Mouse (Mus musculus) megakaryocyte, embryonic 14.5 days (primary cell): Measurements from ENCODE around the gene 1700042G07Rik. TPM values are rescaled to one million over a fixed set of nuclear protein-coding genes. Genes with fewer than 3 reads are reported as not detected.

Experiments
- H3K27me3 ChIP-seq: replicated peaks from 2 replicates; pipeline ENCODE3; 2012; ENCODE audit warnings: inconsistent platforms
- H3K36me3 ChIP-seq: replicated peaks from 2 replicates; pipeline ENCODE3; 2012; ENCODE audit warnings: low read length, inconsistent platforms, mixed read lengths
- H3K4me1 ChIP-seq: 2 replicates; pipeline ENCODE4 v1.6.1; 2012; ENCODE audit warnings: inconsistent platforms
- H3K4me3 ChIP-seq: replicated peaks from 2 replicates; pipeline ENCODE3; 2012; ENCODE audit warnings: moderate library complexity, mild to moderate bottlenecking, inconsistent platforms
- H3K9me3 ChIP-seq: 2 replicates; pipeline ENCODE4 v1.6.1; 2012; ENCODE audit warnings: inconsistent platforms
- FLI1 ChIP-seq: IDR thresholded peaks from 2 replicates; pipeline ENCODE4 v1.6.1; 2012; ENCODE audit warnings: low read length, inconsistent platforms, mixed read lengths
- GATA1 ChIP-seq: IDR thresholded peaks from 3 replicates; pipeline ENCODE4 v1.6.1; 2012; ENCODE audit warnings: mixed read lengths, low read length, inconsistent platforms, borderline replicate concordance
- polyA plus RNA-seq: library from polyadenylated mRNA; stranded (reverse); fragments of >175 nt; gene quantifications from 2 replicates; pipeline ENCODE4 v1.2.3, GENCODE M21; 2012; ENCODE audit warnings: low replicate concordance; ENCODE audit not compliant: insufficient read depth

1700042G07Rik gene
- polyA plus RNA-seq, 1 experiment = not detected

- peaks cover 11% of the 10 kb centered on the region; the same call in 1 of the 2 replicates for H3K4me1 ChIP-seq
- peaks cover 10% of the 10 kb centered on the region for H3K27me3 ChIP-seq
- no peaks in the 10 kb centered on the region for H3K36me3 ChIP-seq
- H3K4me3 ChIP-seq = no peak overlapping the region
- TF ChIP-seq GATA1 = no peak
- no peak for TF ChIP-seq FLI1
- no peaks in the 10 kb centered on the region for H3K9me3 ChIP-seq
Observed at GRCm38 (mm10) chr4:116222843-116223119, 49.6 kb downstream of the 1700042G07Rik start.

Other genes starting within 250 kb of the 1700042G07Rik start
- gene Dmbx1, start 233.4 kb upstream of the 1700042G07Rik start, polyA plus RNA-seq = not detected in 2 replicates
- 2.9 and 3.8 TPM in 2 replicates for gene Faah, start 155.4 kb upstream of the 1700042G07Rik start, polyA plus RNA-seq
- 0.27 TPM in 1 of 2 replicates, not detected in the other for gene Nsun4, start 119.5 kb upstream of the 1700042G07Rik start, polyA plus RNA-seq
- gene Uqcrh, start 98.3 kb upstream of the 1700042G07Rik start, polyA plus RNA-seq = 24.7 and 73.9 TPM in 2 replicates
- gene Lrrc41, start 98.1 kb upstream of the 1700042G07Rik start, polyA plus RNA-seq = 13.4 and 17.7 TPM in 2 replicates
- 0.75 TPM in 1 of 2 replicates, not detected in the other for gene Rad54l, start 49.7 kb upstream of the 1700042G07Rik start, polyA plus RNA-seq
- gene Pomgnt1, start 49.5 kb upstream of the 1700042G07Rik start, polyA plus RNA-seq = 1.0 and 6.1 TPM in 2 replicates
- 0.93 TPM in 1 of 2 replicates, not detected in the other for gene Lurap1, start 22.0 kb upstream of the 1700042G07Rik start, polyA plus RNA-seq
- gene Tspan1, start 5.8 kb upstream of the 1700042G07Rik start, polyA plus RNA-seq = not detected in 2 replicates
- gene Gm49337, start within 50 bp of the 1700042G07Rik start, polyA plus RNA-seq = not detected in 2 replicates
- gene Pik3r3, start 48.2 kb downstream of the 1700042G07Rik start, polyA plus RNA-seq = 1.2 TPM in 1 of 2 replicates, not detected in the other